Mouse (Mus musculus): ENCODE data around the gene Nat8f4.
"Not testable (repeated sequence)": the region's sequence is repeated elsewhere in the genome, so short reads cannot be mapped to it uniquely, and the experiment has no call there.

Nat8f4 gene

DNA sequence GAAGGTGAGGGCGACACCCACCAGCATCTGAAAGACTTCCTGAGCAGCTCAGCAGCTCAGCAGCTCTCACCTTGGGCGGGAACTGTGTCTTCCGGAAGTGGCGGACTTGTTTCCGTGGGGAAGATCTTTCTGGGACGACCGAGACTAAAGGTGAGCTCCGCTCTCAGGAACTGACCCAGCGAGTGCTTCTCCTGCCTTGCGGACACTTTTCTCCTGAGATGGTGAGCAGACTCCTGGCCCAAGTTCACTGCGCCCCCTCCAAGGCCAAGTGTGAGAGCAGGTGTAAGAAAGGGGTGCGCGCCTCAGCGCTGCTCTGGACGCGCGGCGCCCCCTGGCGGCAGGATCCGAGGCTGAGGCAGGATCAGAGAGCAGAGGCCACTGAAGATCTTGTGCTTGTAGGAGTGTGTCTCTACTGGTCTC lies at the start of gene Nat8f4:
Gene Nat8f4 (minus strand): TSS at position 243 of the 420 bp plus-strand sequence.
- DNase-seq: peak; percentile 77

DNA sequence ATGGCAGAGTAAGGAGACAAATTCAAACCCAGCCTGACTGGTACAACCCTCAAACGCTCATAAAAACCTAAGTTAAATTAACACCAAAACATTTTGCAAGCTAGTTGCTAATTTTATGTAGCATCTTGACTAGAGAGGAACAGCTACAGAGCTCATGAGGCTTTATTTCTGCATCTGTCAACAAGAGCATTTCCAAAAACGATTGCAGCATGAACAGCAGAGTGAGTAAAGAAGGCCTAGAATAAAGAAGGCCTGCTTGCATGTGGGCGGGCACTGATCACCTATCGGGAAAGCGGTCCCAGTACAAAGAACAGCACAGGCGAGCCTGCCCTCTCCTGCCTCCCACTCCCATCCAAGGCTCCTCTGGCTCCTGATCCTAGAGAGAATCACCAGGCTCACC lies 43.9 kb upstream of the Nat8f4 start:
- no peak for DNase-seq

DNA sequence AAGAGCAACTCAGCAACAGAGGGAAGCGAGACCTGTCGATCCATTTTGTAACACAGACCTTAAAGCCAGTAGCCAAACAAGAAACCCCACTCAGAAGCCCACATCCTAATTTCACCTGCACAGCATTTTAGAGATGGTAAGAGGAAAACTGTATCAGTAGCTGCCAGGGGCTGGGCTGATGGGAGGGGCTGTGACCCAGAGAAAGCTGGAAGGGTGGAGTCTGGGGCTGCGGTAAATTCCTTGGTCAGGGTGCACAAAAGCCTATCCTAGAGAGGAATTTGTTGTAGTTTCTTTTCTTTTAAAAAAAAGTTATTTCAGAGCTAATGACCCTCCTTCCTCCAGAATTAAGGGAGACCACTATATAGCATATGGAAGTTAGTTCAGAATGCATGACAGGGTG lies 37.8 kb upstream of the Nat8f4 start:
- no peak for DNase-seq

DNA sequence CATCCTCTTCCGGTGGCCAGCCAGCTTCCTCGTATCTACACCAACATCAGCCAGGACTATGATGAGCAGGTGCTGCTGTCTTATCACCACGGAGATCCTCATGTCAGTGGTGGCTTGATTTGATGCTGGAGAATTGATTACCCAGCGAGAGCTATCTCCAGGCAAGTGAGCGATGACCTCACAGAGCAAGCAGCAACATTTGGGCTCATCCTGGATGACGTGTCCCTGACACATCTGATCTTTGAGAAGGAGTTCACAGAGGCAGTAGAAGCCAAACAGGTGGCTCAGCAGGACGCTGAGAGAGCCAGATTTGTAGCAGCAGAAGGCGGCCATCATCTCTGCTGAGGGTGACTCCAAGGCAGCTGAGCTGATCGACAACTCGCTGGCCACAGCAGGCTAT lies 34.0 kb upstream of the Nat8f4 start:
- no peak for DNase-seq

DNA sequence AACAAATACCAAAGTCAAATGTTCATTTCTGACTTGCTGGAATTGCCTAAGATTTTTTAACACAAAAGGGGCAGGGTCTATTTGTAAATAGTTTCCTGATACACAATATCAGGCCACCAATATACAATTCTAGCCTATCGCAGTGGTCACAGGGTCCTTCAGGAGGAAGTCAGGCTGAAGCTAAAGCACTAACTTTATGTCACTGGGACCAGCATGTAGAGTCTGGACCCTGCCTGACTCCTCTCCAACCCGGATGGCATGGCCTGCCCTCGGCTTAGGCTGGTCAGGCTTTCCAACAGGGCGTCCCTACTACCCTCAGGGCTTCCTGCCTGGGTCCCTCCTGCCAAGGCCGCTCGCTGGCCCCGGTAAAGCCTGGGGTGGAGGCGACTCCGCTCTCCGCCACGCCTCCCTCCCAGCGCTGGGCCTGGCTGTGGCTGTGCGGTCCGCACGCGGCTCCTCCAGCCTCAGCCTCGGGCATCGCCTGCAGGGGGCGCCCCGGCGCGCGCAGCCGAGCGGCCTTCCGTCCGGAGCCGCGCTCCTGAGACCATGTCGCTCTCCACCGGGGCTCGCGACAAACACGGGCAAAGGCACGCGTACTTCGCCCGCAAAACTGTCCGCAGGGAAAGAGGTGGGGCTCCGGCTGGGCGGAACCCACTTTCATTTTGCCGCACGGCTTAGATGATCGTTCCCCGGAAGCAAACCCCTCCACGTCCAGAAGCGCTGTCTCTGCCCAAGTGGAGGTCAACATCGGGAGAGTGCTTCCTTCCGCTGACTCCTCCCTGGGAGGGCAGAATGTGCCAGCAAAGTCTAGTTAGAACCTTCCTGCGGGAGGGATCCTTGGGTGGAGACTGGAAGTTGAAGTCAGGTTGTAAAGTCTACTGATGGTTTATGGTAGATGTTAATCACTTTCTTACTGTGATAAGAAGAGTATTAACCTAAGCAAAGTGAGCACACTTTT lies 32.1 kb upstream of the Nat8f4 start:
- peak; percentile 83 for DNase-seq

DNA sequence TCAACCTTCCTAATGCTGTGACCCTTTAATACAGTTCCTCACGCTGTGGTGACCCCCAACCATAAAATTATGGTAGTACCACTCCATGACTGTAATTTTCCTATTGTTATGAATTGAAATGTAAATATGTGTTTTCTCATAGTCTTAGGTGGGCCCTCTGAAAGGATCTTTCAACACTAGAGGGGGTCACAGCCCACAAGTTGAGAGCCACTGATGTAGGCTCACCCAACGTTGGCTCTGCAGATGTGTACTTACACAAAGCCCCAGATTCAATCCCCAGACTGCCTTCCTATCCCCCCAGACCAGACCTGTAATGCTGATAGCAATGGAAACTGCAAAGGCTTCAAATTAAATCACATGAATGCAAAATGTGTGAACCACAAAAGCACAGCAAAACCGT lies 31.0 kb upstream of the Nat8f4 start:
- no peak for DNase-seq

DNA sequence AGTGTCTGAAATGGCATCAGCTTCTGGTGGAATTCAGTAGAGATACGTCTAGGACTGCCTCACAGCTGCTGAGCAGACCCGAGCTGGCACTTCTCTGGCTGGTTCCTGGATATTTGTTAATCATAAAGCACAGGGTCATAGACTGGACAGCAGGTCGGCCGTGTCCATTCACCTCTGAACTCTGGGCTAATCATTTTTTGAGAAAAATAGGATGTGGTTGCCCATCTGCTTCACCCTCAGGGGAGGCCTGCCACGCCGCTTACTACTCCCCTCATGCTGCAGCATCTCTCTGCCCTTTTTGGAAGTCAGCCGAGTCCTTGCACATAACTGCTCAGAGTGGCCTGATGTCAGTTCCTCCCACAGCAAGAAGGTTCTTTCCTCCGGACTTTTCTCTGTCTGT lies 29.4 kb upstream of the Nat8f4 start:
- DNase-seq: no peak

DNA sequence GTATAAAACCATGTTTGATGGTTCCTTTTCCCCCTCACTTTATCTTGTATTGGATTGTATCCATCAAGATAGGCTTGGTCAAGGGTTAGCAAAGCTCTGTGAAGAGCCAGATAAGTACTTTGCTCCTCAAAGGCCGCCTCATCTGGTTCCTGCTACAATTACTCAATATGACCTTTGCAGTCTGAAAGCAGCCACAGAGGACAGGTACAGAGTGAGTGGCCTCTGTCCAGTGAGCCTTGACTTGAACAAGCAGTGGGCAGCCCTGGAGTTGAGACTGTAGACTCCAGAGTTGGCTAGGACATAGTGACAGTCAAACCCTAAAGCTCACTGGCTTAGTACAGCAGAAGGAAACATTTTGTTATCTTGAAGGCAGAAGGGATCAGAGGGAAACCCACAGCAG lies 24.6 kb upstream of the Nat8f4 start:
- DNase-seq: no peak

DNA sequence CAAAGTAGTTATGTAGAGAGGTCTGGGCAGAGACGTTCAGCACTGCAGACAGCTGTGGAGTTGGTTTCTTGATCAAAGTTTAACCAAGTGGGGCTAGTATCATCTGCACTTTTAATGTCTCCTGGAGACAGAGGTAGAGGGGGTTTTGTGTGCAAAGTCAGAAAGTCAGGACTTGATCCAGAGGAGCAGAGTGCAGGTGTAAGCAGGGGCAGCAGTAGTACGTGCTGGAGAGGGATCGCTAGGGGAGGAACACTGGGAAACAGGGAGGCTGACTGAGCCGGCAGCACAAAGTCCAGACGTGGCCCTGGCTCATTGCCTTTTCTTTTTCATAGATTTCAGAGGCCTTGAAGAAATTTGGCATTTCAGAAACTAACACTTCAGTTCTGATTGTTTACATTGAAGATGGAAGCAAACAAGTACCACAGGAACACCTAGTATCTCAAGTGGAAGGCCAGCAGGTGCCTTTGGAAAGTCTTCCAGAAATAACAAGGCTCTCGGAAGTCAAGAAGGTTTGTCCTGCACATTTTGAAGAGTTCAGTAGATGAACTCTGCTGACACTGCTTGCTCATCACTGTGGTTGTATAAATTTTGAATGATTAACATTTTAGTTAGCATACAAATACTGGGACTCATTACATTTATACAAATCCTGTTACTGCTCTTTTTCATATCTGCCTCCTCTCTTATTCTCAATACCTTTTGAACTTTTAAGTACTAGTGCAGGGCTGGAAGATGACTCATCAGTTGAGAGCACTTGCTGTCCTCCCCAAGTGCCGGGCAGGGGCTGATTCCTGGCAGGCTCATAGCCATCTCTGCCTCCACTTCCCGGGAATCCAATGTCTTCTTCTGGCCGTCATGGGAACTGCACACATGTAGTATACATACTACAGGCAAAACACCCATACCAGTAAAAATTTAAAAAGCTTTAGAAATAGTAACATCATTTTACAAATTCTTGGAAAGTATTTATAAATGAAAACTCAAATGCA lies 23.1 kb upstream of the Nat8f4 start:
- no peak for DNase-seq

DNA sequence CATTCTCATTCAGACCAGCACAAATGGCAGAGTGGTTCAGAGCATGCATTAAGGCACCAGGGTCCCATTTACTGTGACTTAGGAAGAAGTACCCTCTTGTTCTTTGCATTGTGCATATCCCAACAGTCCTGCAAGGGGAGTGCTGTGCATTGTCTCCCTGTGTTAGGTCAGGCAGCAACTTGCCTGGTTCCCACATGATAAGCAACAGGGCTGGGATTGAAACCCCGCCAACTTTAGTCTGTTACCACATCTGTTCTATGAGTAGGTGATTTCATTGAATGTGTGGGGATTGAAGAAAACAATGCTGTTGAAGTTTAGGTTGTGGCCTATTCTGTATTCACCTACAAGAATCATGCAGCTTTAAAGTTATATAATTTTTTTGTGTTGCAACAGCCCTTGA lies 22.0 kb upstream of the Nat8f4 start:
- no peak for DNase-seq

DNA sequence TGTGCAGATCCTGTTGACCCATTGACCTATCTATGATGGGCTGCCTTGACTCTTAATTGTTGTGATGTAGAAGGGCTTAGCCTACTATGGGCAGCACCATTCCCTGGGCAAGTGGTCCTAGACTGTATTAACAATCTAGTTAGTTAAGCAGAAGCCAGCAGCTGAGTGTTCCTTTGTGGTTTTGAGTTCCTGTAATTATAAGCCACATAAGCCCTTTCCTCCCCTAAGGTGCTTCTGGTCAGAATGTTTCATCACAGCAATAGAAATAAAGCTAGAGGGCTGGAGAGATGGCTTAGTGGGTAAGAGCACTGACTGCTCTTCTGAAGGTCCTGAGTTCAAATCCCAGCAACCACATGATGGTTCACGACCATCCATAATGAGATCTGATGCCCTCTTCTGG lies 19.0 kb upstream of the Nat8f4 start:
- DNase-seq: no peak

DNA sequence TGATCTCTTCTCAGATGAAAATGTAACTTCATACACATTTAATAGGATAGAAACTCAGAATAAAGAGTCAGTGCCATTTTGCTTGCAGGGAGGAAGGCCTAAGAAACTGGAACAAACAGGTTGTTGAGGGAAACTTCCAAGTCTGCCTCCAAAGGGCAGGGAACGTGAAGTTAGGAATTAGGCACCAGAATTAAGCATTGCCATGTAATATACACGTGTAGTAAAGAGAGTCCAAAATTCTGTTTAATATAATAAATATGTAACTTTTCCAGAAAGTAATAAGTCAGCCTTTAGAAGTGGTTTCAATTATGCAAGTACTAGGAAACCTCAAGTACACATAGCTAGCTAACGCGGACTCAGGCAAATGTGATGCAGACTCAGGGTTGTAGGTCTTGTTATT lies 14.7 kb upstream of the Nat8f4 start:
- no peak for DNase-seq

DNA sequence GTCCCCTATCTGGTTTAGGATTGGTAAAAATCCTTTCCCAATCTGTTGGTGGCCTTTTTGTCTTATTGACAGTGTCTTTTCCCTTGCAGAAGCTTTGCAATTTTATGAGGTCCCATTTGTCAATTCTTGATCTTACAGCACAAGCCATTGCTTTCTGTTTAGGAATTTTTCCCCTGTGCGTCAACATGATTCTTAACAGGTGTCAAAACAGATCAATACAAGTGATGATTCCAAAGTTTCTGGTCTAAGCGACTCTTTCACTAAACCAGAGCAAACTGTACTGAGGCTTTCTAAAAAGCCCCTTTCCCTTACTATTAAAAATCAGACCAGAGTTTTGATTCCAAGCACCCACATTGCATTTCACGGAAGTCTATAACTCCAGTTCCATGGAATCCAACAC lies 13.7 kb upstream of the Nat8f4 start:
- DNase-seq: not testable (repeated sequence)

DNA sequence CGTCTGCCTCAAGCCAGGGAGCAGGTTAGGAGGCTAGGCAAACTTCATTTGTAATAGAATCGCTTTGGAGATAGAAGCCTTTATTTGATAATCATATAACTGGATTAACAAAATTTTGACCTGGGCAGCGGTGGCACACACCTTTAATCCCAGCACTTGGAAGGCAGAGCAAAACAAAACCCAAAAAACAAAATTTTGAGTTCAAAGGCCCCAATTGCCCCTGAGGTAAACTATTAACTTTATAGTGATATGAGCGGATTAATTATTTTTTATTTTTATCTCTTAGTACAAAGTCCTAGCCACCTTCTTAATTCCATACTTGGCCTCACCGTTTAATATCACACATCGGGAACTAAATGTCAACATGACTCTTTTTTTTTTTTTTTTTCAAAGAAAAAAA lies 11.9 kb upstream of the Nat8f4 start:
- no peak for DNase-seq

DNA sequence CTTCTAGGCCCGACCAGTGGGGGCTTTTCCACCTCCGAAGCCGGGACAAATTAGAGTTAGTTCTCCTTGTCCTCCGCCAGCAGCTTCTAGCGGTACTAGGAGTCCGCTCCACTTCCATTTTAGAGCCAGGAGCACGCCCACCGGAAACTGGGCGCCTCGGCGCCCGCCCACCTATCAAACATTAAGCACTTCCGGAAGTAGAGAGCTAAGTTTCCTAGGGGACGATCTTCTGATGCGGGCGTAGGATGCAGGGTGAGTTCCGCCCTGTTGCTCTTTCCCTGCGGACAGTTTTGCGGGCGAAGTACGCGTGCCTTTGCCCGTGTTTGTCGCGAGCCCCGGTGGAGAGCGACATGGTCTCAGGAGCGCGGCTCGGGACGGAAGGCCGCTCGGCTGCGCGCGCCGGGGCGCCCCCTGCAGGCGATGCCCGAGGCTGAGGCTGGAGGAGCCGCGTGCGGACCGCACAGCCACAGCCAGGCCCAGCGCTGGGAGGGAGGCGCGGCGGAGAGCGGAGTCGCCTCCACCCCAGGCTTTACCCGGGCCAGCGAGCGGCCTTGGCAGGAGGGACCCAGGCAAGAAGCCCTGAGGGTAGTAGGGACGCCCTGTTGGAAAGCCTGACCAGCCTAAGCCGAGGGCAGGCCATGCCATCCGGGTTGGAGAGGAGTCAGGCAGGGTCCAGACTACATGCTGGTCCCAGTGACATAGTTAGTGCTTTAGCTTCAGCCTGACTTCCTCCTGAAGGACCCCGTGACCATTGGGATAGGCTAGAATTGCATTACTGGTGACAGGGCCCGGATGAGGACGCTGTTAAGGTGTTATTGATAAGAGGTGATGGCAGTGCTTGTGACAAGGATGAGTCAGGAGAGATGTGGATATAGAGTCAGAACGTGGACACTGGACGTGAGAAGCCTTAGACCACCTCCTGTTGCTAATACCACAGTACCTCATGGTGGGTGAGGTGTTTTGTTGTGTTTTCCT lies 11.1 kb upstream of the Nat8f4 start, which contains the start of gene Nat8f1:
Gene Nat8f1 (minus strand): TSS at position 149 of the 975 bp plus-strand sequence.
- DNase-seq: peak; percentile 89

DNA sequence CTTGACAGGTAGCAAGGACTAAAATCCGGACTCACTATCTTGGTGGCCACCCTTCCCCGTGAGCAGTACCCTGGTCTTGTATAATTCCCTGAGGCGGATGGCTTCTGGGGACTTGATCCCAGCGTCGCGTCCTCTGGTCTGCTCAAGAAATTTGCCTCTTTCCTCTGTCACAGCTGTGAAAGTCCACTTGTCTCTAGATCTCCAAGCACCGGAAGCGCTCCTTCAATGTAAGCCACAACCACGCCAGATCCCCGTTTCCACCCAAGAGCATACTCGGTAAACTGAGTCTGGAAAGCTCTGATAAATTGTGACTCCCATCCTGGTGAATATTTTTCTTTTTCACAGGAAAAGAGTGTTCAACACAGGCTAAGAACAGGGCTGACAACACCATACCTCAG lies 10.5 kb upstream of the Nat8f4 start:
- peak; percentile 12 for DNase-seq

DNA sequence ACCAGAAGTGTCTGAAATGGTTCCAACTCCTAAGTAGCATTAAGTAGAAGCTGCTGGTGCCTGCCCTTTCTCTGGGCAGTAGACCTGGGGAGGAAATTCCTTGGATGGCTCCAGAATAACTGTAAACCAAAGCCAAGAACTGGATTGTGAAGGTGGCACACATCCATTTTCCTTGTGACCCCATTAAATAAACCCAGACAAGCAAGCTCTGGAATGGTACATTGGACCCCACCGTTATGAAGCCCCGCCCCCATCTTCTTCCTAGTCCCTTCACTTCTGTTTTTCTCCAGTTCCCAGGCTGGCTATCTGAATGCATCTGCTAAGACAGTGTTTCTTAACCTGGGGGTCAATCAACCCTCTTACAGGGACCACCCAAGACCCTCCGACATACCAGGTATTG lies 6.9 kb upstream of the Nat8f4 start, which contains the start of gene Tprkb:
Gene Tprkb (plus strand): TSS at position 279 of the 400 bp plus-strand sequence.
- no peak for DNase-seq

DNA sequence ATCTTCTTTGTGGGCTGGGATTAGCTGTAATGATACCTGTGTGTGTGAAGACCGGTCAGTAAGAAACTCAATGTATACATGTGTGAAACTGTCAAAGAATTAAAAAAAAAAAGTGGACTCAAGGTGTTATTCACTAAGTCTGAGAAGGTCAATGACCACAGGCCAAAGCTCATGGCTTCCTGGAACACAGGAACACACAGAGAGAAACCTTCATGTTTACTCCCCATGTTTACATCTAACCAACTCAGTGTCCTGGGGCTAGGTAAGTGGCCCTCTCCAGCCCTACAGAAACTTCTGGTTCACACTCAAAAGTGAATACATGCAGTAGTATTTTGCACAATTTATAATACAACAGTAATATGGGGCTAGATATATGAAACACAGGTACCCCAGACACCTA lies 5.0 kb upstream of the Nat8f4 start:
- no peak for DNase-seq

DNA sequence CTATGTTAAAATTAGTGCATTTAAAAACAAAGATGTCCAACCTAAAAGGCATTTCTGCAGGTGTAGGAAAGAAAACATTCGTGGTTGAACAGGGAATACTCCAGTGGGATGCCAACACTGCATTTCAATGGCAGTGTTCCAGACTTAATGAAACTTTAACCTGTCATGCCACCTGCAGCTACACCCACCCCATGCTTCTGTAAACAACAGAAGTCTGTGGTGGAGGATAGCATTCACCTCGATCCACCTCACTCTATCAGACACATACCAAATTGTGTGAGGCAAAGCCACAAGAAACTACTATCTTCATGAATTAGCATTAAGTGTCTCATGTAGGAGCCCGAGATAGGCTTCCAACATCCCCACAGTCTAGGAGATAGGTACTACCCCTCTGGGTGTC lies 3.7 kb upstream of the Nat8f4 start:
- no peak for DNase-seq

DNA sequence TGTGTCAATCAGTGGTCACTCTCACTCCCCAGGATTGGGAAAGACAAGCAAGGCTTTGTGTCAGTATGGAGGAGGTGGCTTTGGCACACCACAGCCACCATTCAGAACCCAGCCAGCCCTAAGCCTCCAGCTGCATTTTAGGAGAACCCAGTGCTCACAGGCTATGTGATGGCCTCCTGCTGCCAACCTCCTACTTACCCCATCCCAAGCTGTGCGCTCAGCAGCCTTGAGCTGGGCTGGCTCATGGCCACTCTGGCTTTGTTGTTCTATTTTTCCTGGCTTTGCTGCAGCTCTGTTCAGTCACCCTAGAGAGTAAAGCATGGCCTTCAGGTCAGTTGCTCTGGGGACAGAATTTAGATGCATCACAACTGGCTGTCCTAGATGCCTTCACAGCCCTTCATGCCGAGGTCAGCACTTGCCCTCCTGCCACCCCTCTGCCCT lies 2.2 kb upstream of the Nat8f4 start:
- peak; percentile 78 for DNase-seq

DNA sequence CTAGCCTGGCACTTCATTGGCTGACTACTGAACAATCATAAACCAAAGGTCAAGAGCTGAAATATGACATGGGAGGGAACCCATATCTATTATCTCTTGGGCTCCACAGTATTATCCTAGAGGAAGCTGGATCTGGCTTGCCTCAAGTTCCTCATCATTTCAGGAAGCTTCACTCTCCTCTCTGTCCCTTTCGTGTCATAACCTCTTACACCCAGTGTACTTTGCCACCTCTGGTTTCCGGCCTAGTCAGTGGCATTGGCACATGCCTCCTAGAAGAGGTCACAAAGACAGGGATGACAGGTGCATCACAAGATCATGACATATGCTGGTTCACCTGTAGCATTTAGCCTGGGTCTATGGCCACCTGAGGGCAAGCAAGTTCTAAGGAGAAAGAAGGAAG lies 2.4 kb downstream of the Nat8f4 start:
- no peak for DNase-seq
